Mouse (Mus musculus) hindbrain, embryonic 13.5 days (tissue): ENCODE data around the gene Cox19. TPM values are rescaled to one million over a fixed set of nuclear protein-coding genes. Genes with fewer than 3 reads are reported as not detected.
A peak's percentile ranks its signal among the peaks of the same experiment; 100 is the strongest.

Experiments used
- ATAC-seq: fragments of 200-750 bp; cut with Nextera tagmentation; 2 replicates; pipeline ENCODE4 v1.8.0; 2017; ENCODE audit warnings: moderate TSS enrichment; ENCODE audit not compliant: low FRiP score
- H3K27ac ChIP-seq: fragments of 300-500 bp; sonication (generic); 2 replicates; pipeline ENCODE4 v1.5.1; 2015; ENCODE audit warnings: inconsistent platforms, mild to moderate bottlenecking, moderate library complexity
- H3K27me3 ChIP-seq: fragments of 300-500 bp; sonication (generic); 2 replicates; pipeline ENCODE4 v1.6.1; 2015; ENCODE audit warnings: mild to moderate bottlenecking, inconsistent platforms
- H3K36me3 ChIP-seq: fragments of 300-500 bp; sonication (generic); 2 replicates; pipeline ENCODE4 v1.6.1; 2015; ENCODE audit warnings: mild to moderate bottlenecking, inconsistent platforms
- H3K4me1 ChIP-seq: fragments of 300-500 bp; sonication (generic); replicated peaks from 2 replicates; pipeline ENCODE4 v1.6.1; 2015; ENCODE audit warnings: inconsistent platforms
- H3K4me2 ChIP-seq: fragments of 300-500 bp; sonication (generic); 2 replicates; pipeline ENCODE4 v1.6.1; 2015; ENCODE audit warnings: inconsistent platforms, mild to moderate bottlenecking, moderate library complexity
- H3K4me3 ChIP-seq: fragments of 300-500 bp; sonication (generic); 2 replicates; pipeline ENCODE4 v1.5.1; 2015; ENCODE audit warnings: mild to moderate bottlenecking, inconsistent platforms
- H3K9ac ChIP-seq: fragments of 300-500 bp; sonication (generic); 2 replicates; pipeline ENCODE4 v1.6.1; 2015; ENCODE audit warnings: mild to moderate bottlenecking, inconsistent platforms
- H3K9me3 ChIP-seq: fragments of 300-500 bp; sonication (generic); 2 replicates; pipeline ENCODE4 v1.6.1; 2016; ENCODE audit warnings: inconsistent platforms
- WGBS: fragments of 180-500 bp; shearing (Covaris S2); methylation state at CpG from one replicate; pipeline ENCODE4 v1.1.7; 2015; 5-methylcytosine and 5-hydroxymethylcytosine counted together
- polyA plus RNA-seq: library from polyadenylated mRNA; unstranded; fragments of >200 nt; fragmentation: Nextera tagmentation; extraction: Ambion mirVana; gene quantifications from 2 replicates; pipeline ENCODE4 v1.2.1, GENCODE M21; 2015

Gene Cox19
- polyA plus RNA-seq, 1 experiment from 2014 or later = 124 TPM

GRCm38 (mm10) chr5:139368638-139369320, 17.6 kb upstream of the Cox19 start:
- Histone ChIP-seq H3K4me1 (peaks cover 49% of the 10 kb centered on the region), H3K36me3 (no peaks in the 10 kb centered on the region), H3K27ac (no peak overlapping the region), H3K9me3 (no peaks in the 10 kb centered on the region), H3K4me2 (no peak overlapping the region), H3K9ac (no peak overlapping the region), H3K4me3 (no peak overlapping the region), H3K27me3 (no peaks in the 10 kb centered on the region)
- ATAC-seq = no peak
- WGBS = 85% methylated on average over 11 of the region's 11 CpGs

- Histone ChIP-seq H3K27me3 (no peaks in the 10 kb centered on the region), H3K4me3 (no peak overlapping the region), H3K9me3 (no peaks in the 10 kb centered on the region), H3K4me1 (peaks cover 49% of the 10 kb centered on the region), H3K36me3 (no peaks in the 10 kb centered on the region), H3K4me2 (no peak overlapping the region), H3K9ac (no peak overlapping the region), H3K27ac (no peak overlapping the region)
- no peak for ATAC-seq
- 94% methylated on average over 4 of the region's 4 CpGs for WGBS
Measured at GRCm38 (mm10) chr5:139367884-139368458, 16.8 kb upstream of the Cox19 start.

- H3K9me3 ChIP-seq = no peaks in the 10 kb centered on the region
- H3K9ac ChIP-seq = no peak overlapping the region
- H3K4me1 ChIP-seq = peaks cover 39% of the 10 kb centered on the region
- H3K4me3 ChIP-seq = no peak overlapping the region
- H3K36me3 ChIP-seq = no peaks in the 10 kb centered on the region
- no peak overlapping the region for H3K27ac ChIP-seq
- H3K4me2 ChIP-seq = no peak overlapping the region
- no peak for ATAC-seq
- 73% methylated on average over 11 of the region's 11 CpGs for WGBS
- H3K27me3 ChIP-seq = no peaks in the 10 kb centered on the region
Measured at GRCm38 (mm10) chr5:139366484-139366883, 15.3 kb upstream of the Cox19 start.

- Histone ChIP-seq H3K9ac (no peak overlapping the region), H3K4me1 (peaks cover 32% of the 10 kb centered on the region), H3K9me3 (no peaks in the 10 kb centered on the region), H3K27ac (no peak overlapping the region), H3K4me3 (no peak overlapping the region), H3K36me3 (0 out of 2 replicates have a peak, but pooled peaks cover 3% of the 10 kb centered on the region), H3K4me2 (no peak overlapping the region), H3K27me3 (no peaks in the 10 kb centered on the region)
- no peak for ATAC-seq
- WGBS = 78% methylated on average over 1 of the region's 1 CpGs
Measured at GRCm38 (mm10) chr5:139365827-139366226, 14.6 kb upstream of the Cox19 start.

- ATAC-seq = peak; percentile 44; the same call in 1 of the 2 replicates
- no peaks in the 10 kb centered on the region for H3K27me3 ChIP-seq
- 36% methylated on average over 5 of the region's 5 CpGs for WGBS
- H3K4me1 ChIP-seq = peaks cover 25% of the 10 kb centered on the region
- peak overlapping the region; percentile 30; the same call in 1 of the 2 replicates for H3K9ac ChIP-seq
- 0 out of 2 replicates have a peak, but pooled peaks cover 7% of the 10 kb centered on the region for H3K36me3 ChIP-seq
- peak overlapping the region; percentile 20; the same call in 1 of the 2 replicates for H3K4me2 ChIP-seq
- peak overlapping the region; percentile 9 for H3K27ac ChIP-seq
- no peaks in the 10 kb centered on the region for H3K9me3 ChIP-seq
- H3K4me3 ChIP-seq = no peak overlapping the region
Measured at GRCm38 (mm10) chr5:139364911-139365571, 13.8 kb upstream of the Cox19 start.

GRCm38 (mm10) chr5:139364260-139364910, 13.2 kb upstream of the Cox19 start:
- Histone ChIP-seq H3K4me1 (peaks cover 20% of the 10 kb centered on the region), H3K4me2 (no peak overlapping the region), H3K27ac (peak overlapping the region; percentile 9), H3K9ac (peak overlapping the region; percentile 30; the same call in 1 of the 2 replicates), H3K9me3 (no peaks in the 10 kb centered on the region), H3K4me3 (no peak overlapping the region), H3K27me3 (no peaks in the 10 kb centered on the region), H3K36me3 (0 out of 2 replicates have a peak, but pooled peaks cover 7% of the 10 kb centered on the region)
- peak; percentile 74 for ATAC-seq
- 42% methylated on average over 12 of the region's 12 CpGs for WGBS

GRCm38 (mm10) chr5:139363858-139364257, 12.6 kb upstream of the Cox19 start:
- WGBS = 71% methylated on average over 7 of the region's 7 CpGs
- H3K27ac ChIP-seq = no peak overlapping the region
- 0 out of 2 replicates have a peak, but pooled peaks cover 7% of the 10 kb centered on the region for H3K36me3 ChIP-seq
- no peak overlapping the region for H3K4me3 ChIP-seq
- peaks cover 19% of the 10 kb centered on the region for H3K4me1 ChIP-seq
- no peak for ATAC-seq
- H3K4me2 ChIP-seq = no peak overlapping the region
- no peaks in the 10 kb centered on the region for H3K27me3 ChIP-seq
- H3K9ac ChIP-seq = no peak overlapping the region
- no peaks in the 10 kb centered on the region for H3K9me3 ChIP-seq

- H3K27ac ChIP-seq = no peak overlapping the region
- 96% methylated on average over 5 of the region's 5 CpGs for WGBS
- ATAC-seq = no peak
- no peaks in the 10 kb centered on the region for H3K9me3 ChIP-seq
- peaks cover 10% of the 10 kb centered on the region for H3K4me1 ChIP-seq
- H3K9ac ChIP-seq = no peak overlapping the region
- no peak overlapping the region for H3K4me2 ChIP-seq
- H3K36me3 ChIP-seq = 0 out of 2 replicates have a peak, but pooled peaks cover 7% of the 10 kb centered on the region
- H3K27me3 ChIP-seq = no peaks in the 10 kb centered on the region
- H3K4me3 ChIP-seq = no peak overlapping the region
Measured at GRCm38 (mm10) chr5:139359244-139359643, 8.0 kb upstream of the Cox19 start.

- no peak for ATAC-seq
- 89% methylated on average over 2 of the region's 2 CpGs for WGBS
- H3K9me3 ChIP-seq = no peaks in the 10 kb centered on the region
Measured at GRCm38 (mm10) chr5:139358653-139359052, 7.4 kb upstream of the Cox19 start.

GRCm38 (mm10) chr5:139355235-139355772, 4.1 kb upstream of the Cox19 start:
- no peak overlapping the region for H3K9ac ChIP-seq
- no peak overlapping the region for H3K4me2 ChIP-seq
- no peak overlapping the region for H3K27ac ChIP-seq
- ATAC-seq = 0 out of 2 replicates have a peak, but pooled peaks have one; percentile 26
- H3K9me3 ChIP-seq = no peaks in the 10 kb centered on the region
- peaks cover 21% of the 10 kb centered on the region for H3K4me1 ChIP-seq
- 37% methylated on average over 19 of the region's 19 CpGs for WGBS
- 0 out of 2 replicates have a peak, but pooled peaks cover 1% of the 10 kb centered on the region for H3K36me3 ChIP-seq
- H3K4me3 ChIP-seq = no peak overlapping the region
- peaks cover 19% of the 10 kb centered on the region for H3K27me3 ChIP-seq

More at GRCm38 (mm10) chr5:139358653-139359052, 7.4 kb upstream of the Cox19 start:
- 0 out of 2 replicates have a peak, but pooled peaks cover 7% of the 10 kb centered on the region for H3K36me3 ChIP-seq
- H3K4me1 ChIP-seq = peaks cover 10% of the 10 kb centered on the region
- H3K4me2 ChIP-seq = no peak overlapping the region
- H3K27ac ChIP-seq = no peak overlapping the region
- H3K9ac ChIP-seq = no peak overlapping the region; the same call in 1 of the 2 replicates
- H3K4me3 ChIP-seq = no peak overlapping the region
- no peaks in the 10 kb centered on the region for H3K27me3 ChIP-seq

GRCm38 (mm10) chr5:139353946-139354345, 2.7 kb upstream of the Cox19 start:
- Histone ChIP-seq H3K4me2 (no peak overlapping the region), H3K27ac (no peak overlapping the region), H3K9me3 (no peaks in the 10 kb centered on the region), H3K9ac (no peak overlapping the region), H3K4me1 (peaks cover 21% of the 10 kb centered on the region), H3K36me3 (no peaks in the 10 kb centered on the region), H3K27me3 (peaks cover 28% of the 10 kb centered on the region), H3K4me3 (no peak overlapping the region)
- no peak for ATAC-seq
- 88% methylated on average over 11 of the region's 11 CpGs for WGBS

- WGBS = 63% methylated on average over 10 of the region's 10 CpGs
Measured at GRCm38 (mm10) chr5:139353496-139353895, 2.3 kb upstream of the Cox19 start.

More at GRCm38 (mm10) chr5:139353496-139353895, 2.3 kb upstream of the Cox19 start:
- Histone ChIP-seq H3K27ac (no peak overlapping the region), H3K27me3 (peaks cover 28% of the 10 kb centered on the region), H3K4me1 (peaks cover 21% of the 10 kb centered on the region), H3K36me3 (no peaks in the 10 kb centered on the region), H3K9ac (no peak overlapping the region), H3K9me3 (no peaks in the 10 kb centered on the region), H3K4me2 (no peak overlapping the region), H3K4me3 (no peak overlapping the region)
- no peak for ATAC-seq
